Comparison of ENCODE assay signal across 14 mouse cellular contexts in the genomic region with DNA sequence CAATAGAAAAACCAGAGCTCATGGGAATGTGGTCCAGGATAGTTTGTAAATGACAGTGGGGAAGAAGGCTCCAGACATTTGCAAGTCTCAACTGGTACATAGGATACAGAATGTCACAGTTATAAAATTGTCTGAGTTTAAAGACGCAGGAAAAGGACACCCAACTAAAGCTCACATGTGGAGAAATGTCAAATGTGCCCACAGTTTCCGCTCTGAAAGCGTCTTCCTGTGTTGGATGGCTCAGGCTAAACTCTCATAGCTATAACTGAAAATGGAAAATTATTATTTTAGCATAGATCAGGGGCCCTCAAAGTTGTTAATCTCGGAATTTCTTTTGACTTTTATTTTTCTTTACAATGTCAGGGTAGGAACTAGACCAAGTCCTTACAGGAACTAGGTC. TPM values are rescaled to one million over a fixed set of nuclear protein-coding genes. Genes with fewer than 3 reads are reported as not detected.
"Had no signal": no experiment of that assay in that cellular context is flagged by ENCODE, and none has a peak within 500 bp of the region (broad histone marks: within the 10 kb centered on the region; RNA-seq: fewer than 3 reads in every experiment).

No protein-coding gene starts in this region.

- H3K9ac ChIP-seq: limb, embryonic 12.5 days; liver, embryonic 14.5 days; midbrain, embryonic 15.5 days had no signal

- DNase-seq: kidney, adult 11 months; kidney, postnatal 10 days; kidney, postnatal 4 days; liver; lung, adult 18-20 months; right cerebral cortex, postnatal 14 days had no signal

- H3K4me3 ChIP-seq: layer of hippocampus, adult 2 months; limb, embryonic 12.5 days; midbrain, embryonic 10.5 days; midbrain, embryonic 15.5 days had no signal

- H3K9me3 ChIP-seq: limb, embryonic 12.5 days; midbrain, embryonic 10.5 days; midbrain, embryonic 15.5 days had no signal

- H3K27ac ChIP-seq: layer of hippocampus, adult 2 months; limb, embryonic 12.5 days; liver, embryonic 14.5 days; midbrain, embryonic 10.5 days; midbrain, embryonic 15.5 days had no signal

- ATAC-seq: midbrain, embryonic 15.5 days had no signal

- H3K36me3 ChIP-seq: limb, embryonic 12.5 days; midbrain, embryonic 10.5 days; midbrain, embryonic 15.5 days had no signal

- H3K4me2 ChIP-seq: limb, embryonic 12.5 days; midbrain, embryonic 15.5 days had no signal

RNA-seq across cellular contexts. Expression of gene Ankrd22, which starts 21.0 kb away (rescaled TPM):
- polyA plus RNA-seq: kidney, embryonic 14.5 days; neural tube, embryonic 14.5 days; small intestine, adult 2 months had no signal
